Mouse (Mus musculus) spleen, postnatal 4 days (tissue): Measurements from ENCODE around the gene Mpp2.

Experiments
- DNase-seq, 2 experiments: peaks; one replicate each; pipeline ENCODE4 v3.0.0; 2022; ENCODE audit warnings: low spot score in 2 of 2

Gene Mpp2

DNA sequence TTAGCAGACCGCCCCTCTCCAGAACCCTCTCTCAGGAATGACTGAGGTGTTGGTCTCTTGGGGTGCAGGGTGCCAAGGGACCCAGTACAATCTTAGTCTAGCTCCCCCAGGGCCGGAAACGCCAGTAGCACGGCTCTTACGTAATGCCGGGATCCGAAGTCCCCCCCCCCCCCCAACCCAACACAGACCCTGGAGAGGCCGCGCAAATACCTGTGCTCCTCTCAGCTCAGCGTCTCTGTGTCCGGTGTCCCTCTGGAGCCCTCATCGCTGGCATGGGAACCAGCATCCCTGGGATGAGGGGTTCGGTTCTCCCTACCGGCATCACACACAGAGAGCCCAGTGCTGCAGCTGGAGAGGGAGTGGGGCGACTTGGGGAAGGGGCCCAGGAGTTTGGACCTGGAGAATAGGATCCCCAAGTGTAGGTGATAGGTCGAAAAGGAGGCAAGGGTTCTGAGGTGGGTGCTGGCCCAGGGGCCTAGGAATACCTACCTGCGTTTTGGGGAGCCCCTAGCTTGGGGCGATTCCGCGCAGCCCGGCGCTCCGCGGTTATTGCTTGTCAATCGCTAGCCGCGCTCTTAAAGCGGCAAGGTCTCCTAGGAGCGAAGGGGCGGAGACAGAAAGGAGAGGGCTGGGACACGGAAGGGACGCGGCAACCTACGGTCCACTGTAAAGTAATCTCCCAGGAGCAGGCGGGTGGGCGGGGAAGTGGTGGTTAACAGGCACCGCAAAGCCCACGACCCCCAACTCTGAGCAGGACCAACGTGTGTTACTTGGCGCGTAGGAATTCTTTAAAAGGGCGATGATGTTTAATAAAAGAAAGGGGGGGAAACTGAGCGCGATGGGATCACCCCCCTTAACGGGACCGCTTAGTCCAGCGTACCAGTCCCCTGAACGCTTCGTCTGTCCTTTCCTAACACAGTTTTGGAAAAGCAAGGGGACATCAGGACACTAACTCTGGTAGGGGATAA, at the start of gene Mpp2:
TSS of gene Mpp2 (minus strand) at position 585 of the 968 bp plus-strand sequence.
- DNase-seq, result peak; percentile 87 to 89

DNA sequence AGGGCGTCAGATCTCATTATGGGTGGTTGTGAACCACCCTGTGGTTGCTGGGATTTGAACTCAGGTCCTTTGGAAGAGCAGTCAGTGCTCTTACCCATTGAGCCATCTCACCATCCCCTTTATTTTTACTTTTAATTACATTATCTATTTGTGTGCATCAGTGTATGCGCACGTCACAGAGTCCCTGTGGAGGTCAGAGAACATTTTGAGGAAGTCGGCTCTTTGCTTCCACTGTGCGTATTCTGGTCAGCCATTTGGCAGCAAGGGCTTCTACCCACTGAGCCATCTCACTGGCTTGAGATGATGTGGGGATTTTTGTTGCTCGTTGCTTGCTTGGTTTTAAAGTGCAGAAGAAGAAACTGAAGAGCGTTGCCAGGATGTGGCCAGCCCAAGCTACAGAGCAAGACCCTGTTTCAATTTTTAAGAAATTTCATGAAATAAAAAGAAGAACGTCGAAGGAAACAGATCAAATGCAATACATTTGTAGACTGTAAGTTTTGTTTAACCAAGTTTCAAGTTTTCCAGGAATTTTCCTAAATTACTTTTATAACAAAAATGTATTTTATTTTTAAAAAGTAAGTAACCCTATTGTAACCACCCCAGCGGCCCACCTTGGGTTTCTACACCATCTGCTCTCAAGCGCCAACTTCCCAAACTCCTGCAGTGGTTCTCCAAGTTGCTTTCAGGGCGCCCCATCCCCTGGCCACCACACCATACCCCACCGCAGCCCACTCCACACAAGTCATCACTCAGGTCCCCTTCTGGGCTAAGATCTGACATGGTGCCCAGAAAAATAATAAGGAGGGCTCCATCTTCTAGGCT, 49.5 kb upstream of the Mpp2 start:
- no peak for DNase-seq

- DNase-seq, result no peak
These were observed 46.2 kb upstream of the Mpp2 start for GRCm38 (mm10) chr11:102134516-102134915.

DNA sequence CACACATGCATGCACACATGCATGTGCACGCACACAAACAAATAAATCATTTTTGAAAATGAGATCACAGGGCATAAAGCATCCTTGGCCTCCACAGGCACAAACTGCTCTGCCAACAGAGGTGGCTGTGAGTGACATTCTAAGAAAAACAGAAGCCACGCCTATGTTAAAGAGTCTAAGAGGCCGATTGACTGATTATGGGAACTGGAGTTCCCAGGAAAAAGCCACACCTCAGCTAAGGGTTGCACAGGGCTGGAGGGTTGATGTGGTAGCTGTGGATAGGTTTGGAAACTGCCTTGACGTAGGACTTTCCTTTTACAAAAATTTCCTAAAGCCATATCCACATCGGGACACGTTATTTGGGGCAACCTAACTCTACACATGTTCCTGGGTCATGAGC, 29.1 kb upstream of the Mpp2 start:
- no peak for DNase-seq

GRCm38 (mm10) chr11:102116241-102116640, 27.9 kb upstream of the Mpp2 start:
- no peak for DNase-seq

- DNase-seq, result no peak
These were observed 23.3 kb upstream of the Mpp2 start for GRCm38 (mm10) chr11:102111576-102111975.

- no peak for DNase-seq
These were observed 19.4 kb upstream of the Mpp2 start, which contains the start of gene Pyy for GRCm38 (mm10) chr11:102107732-102108131. TSS of gene Pyy (minus strand) at chr11:102107832.

DNA sequence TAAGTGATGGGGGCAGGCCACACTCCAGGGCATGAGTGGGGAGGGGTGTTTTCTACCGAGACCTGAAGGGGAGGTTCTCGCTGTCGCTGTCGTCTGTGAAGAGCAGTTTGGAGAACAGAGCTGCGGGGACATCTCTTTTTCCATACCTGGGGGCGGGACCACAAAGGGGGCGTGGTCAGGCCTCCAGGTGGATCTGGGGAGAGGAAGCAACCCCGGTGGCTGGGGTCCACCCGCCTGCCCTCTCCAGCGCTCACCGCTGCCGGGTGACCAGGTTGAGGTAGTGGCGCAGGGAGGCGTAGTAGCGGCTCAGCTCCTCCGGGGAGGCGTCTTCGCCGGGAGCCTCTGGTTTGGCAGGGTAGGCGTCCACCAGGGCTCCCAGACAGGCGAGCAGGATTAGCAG, 18.6 kb upstream of the Mpp2 start:
- no peak for DNase-seq

- peak; percentile 57 to 87 for DNase-seq
These were observed 14.4 kb upstream of the Mpp2 start for GRCm38 (mm10) chr11:102102485-102103258.

- DNase-seq, result no peak
These were observed 12.9 kb upstream of the Mpp2 start, which contains the start of gene Ppy for GRCm38 (mm10) chr11:102101219-102101618. TSS of gene Ppy (minus strand) at chr11:102101319.

GRCm38 (mm10) chr11:102096887-102097391, 8.6 kb upstream of the Mpp2 start:
- DNase-seq, result peak; percentile 80 to 91

DNA sequence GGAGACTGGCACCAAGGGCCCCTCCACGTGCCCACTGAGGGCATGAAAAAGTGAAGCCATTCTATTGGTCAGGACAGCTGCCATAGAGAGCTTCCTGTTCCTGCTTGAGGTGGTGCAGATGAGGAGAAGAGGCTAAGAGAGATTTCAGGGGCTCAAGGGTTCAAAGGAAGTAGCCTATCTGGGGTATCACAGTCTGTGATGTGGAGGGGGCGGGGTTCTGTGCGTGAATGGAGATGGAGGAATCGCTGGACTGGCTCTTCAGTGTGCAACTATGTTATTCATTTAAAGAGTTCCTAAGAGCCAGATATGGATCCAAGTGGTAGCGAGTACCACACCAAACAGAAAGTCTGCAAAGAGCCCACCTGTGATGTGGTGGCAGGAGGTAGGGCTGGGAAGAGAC, 8.1 kb upstream of the Mpp2 start:
- peak in 1 of 2 experiments; percentile 27 for DNase-seq

DNA sequence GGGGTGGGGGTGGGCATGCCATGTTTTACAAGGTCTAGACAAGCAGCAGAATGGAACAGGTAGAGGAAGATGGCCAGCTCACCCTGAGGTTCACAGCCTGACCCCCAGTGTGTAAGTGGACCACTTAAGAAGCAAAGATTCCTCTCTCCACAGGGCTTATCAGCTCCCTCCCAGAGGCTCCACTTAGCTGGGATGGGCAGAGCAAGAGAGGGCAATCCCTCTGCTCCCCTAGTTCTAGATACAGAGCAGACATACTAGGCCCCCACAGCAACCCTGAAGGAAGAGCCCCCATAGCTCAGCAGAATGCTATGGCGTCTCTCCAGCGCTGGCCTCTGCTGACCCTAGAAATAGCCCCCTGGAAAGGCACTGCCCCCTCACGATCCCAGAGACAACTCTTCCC, 7.4 kb upstream of the Mpp2 start:
- DNase-seq, result peak in 1 of 2 experiments; percentile 38

- peak; percentile 82 to 87 for DNase-seq
These were observed 933 bp upstream of the Mpp2 start for GRCm38 (mm10) chr11:102089088-102089808.

DNA sequence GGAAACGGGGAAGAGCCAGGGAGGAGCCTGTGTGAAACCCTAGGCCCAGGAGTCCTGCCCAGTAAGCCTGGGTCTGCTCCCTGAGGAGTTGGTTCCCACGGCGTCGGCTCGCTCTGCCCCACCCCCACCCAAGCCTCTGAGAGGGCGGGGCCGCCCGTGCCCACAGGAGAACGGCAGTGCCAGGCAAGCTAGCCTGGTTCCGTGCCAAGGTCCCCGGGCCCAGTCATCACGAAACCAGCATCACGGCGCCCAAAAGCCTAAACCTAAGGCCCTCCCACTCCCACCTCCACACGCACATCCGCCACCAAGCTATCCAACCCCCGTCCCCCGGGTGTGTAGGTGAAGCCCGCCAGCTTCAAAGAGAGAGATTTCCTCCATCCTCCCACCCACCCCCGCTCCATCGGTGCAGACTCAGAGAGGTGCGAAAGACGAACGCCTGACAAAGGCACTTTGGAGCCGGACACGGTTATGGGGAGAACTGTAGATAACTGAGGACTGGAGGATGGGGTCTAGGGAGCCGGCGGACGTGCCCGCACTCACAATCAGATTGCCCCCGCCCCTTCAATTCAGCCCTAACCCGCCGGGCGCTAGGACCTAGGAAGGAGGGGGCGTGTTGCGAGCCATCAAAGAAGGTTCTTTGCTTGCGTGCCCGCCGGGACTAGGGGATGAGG, 1.1 kb downstream of the Mpp2 start:
- peak; percentile 75 to 83 for DNase-seq

DNA sequence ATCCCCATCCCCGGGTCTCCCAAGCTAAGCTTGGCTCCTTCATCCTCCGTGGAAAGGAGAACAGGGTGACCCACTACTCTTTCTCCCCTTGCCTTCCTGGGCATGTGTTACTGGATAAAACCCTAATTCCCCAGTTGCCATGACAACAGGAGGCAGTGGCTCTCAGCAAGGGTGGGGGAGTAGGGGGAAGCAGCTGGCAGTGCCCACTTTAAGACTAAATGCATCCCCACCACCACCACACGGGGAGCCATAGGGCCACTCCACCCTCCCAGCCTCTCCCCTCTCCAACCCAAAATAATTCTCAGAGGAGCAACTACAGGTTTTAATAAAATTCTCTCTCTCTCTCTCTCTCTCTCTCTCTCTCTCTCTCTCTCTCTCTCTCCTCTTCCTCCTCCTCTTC, 2.0 kb downstream of the Mpp2 start:
- peak in 1 of 2 experiments; percentile 36 for DNase-seq

DNA sequence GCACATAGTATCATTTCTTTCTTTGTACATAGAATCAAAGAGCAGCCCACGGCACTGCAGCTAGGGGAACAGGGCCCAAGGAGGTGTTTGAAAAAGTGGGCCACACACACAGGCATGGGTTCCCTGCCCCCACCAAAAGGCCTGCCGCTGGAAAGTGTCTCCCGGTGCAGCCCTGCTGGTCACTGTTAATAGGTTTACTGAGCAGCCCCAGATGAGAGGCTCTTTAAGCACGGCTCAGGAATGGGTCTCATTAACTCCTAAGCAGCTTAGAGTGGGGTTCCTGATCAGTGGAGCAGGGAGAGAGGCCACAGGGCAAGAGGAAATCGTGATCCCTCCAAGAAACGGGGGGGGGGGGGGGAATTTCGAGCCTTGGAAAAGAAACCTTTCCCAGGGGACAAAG, 4.2 kb downstream of the Mpp2 start:
- no peak for DNase-seq

DNA sequence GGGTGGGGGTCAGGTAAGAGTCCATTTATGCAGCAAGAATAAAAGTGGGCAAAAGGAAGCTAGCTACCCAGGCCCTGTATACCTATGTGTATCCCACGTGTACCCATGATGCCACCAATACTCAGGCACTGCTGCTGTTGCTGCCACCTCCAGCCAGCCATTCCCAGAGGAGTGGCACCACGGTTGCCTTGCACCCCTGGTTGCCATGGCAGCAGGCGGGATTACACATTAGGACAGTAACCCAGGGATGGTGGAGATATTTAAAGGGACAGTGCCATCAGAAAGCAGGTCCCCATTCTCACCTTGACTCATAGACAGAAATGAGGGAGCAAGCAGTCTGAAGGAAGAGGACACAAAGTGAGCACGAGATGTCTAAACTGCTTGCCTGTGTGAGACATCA, 5.1 kb downstream of the Mpp2 start:
- DNase-seq, result no peak

DNA sequence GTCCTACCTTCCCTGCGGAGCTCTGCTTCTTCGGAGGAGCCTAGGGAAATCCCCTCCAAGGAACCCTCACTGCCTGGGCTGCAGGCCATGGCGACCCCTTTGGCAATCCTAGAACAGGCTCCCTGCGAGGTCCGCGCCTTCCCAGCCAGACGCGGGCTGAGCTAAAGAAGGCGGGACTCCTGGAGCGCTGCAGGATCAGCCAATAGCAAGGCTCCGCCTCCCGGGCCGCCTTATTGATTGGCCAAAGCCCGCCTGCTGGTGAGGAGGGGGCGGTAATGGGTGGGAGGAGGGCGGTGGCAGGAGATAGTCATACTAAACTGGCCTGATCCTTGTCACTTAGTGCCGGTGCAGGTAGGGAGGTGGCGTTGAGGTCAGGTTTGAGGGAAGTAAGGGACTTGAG, 6.0 kb downstream of the Mpp2 start:
- peak in 1 of 2 experiments; percentile 43 for DNase-seq

GRCm38 (mm10) chr11:102073722-102074121, 14.6 kb downstream of the Mpp2 start:
- no peak for DNase-seq
